Mouse (Mus musculus): ENCODE results near the gene Ces4a.

GRCm38 (mm10) chr8:105178211-105178800 is 46.7 kb downstream of the Ces4a start:
- TF ChIP-seq MAX (IDR thresholded peaks at IDR 0.05; ENCODE audit: low read length) (no peak), CTCF (IDR thresholded peaks at IDR 0.05 in 2 of 3, conservative IDR thresholded peaks at IDR 0.05 in 1 of 3; ENCODE audit: control insufficient read depth in 1 of 3, insufficient read depth in 1 of 3, low read depth in 2 of 3, low read length in 3 of 3, poor library complexity in 1 of 3, severe bottlenecking in 1 of 3) (no peak), CHD2 (IDR thresholded peaks at IDR 0.05; ENCODE audit: low read length) (no peak), POLR2A (IDR thresholded peaks at IDR 0.05; ENCODE audit: control insufficient read depth in 1 of 2, insufficient read depth in 1 of 2, low read depth in 1 of 2, low read length in 2 of 2, poor library complexity in 1 of 2) (no peak), TBP (IDR thresholded peaks at IDR 0.05; ENCODE audit: low read depth, low read length) (no peak), POLR2AphosphoS5 (IDR thresholded peaks at IDR 0.05; ENCODE audit: borderline replicate concordance, low read depth, low read length) (no peak), POLR2AphosphoS2 (IDR thresholded peaks at IDR 0.05; ENCODE audit: low read length) (no peak), GABPA (IDR thresholded peaks at IDR 0.05; ENCODE audit: low read depth, low read length) (no peak), EP300 (IDR thresholded peaks at IDR 0.05; ENCODE audit: low read depth in 1 of 2, low read length in 2 of 2) (no peak), MXI1 (IDR thresholded peaks at IDR 0.05; ENCODE audit: low read depth, low read length) (no peak)
